Mouse (Mus musculus) olfactory bulb, adult 2 months (tissue): Measurements from ENCODE around the gene Mgl2.

Experiments
- CTCF ChIP-seq: fragments of 200-500 bp; IDR thresholded peaks from 2 replicates; pipeline ENCODE4 v1.5.1; 2012; ENCODE audit warnings: low read depth, mild to moderate bottlenecking, low read length, moderate library complexity; ENCODE audit not compliant: insufficient read depth
- POLR2A ChIP-seq: fragments of 200-500 bp; IDR thresholded peaks from 2 replicates; pipeline ENCODE4 v1.6.1; 2012; ENCODE audit warnings: mild to moderate bottlenecking, low read depth, low read length, moderate library complexity; ENCODE audit not compliant: insufficient read depth

GRCm38 (mm10) chr11:70168136-70168535, 38.0 kb downstream of the Mgl2 start:
- no peak for TF ChIP-seq CTCF
- no peak for TF ChIP-seq POLR2A
